Mouse (Mus musculus) layer of hippocampus, postnatal 25 days (tissue): ENCODE results near the gene Acp5. TPM values are rescaled to one million over a fixed set of nuclear protein-coding genes. Genes with fewer than 3 reads are reported as not detected.
A peak's percentile ranks its signal among the peaks of the same experiment; 100 is the strongest.
"Not testable (repeated sequence)": the region's sequence is repeated elsewhere in the genome, so short reads cannot be mapped to it uniquely, and the experiment has no call there.

ENCODE experiments used
- DNase-seq, 2 experiments: peaks; one replicate each; pipeline ENCODE4 v3.0.0; 2022; ENCODE audit warnings: mixed read lengths in 2 of 2, low spot score in 1 of 2; ENCODE audit errors: extremely low spot score in 1 of 2
- total RNA-seq, 2 experiments: library from RNA; stranded (reverse); gene quantifications; 2 replicates each; pipeline ENCODE4 v1.2.3; 2021

The Acp5 gene
- total RNA-seq: under 1 TPM; 0.54 to 0.91 TPM

- DNase-seq: no peak
Measured at GRCm38 (mm10) chr9:22135644-22136390, at the start of gene Acp5. Gene Acp5 (minus strand): TSS chr9:22135711.

GRCm38 (mm10) chr9:22172318-22172717 is 36.8 kb upstream of the Acp5 start:
- no peak for DNase-seq

GRCm38 (mm10) chr9:22169327-22169726 is 33.8 kb upstream of the Acp5 start:
- DNase-seq: no peak

DNA sequence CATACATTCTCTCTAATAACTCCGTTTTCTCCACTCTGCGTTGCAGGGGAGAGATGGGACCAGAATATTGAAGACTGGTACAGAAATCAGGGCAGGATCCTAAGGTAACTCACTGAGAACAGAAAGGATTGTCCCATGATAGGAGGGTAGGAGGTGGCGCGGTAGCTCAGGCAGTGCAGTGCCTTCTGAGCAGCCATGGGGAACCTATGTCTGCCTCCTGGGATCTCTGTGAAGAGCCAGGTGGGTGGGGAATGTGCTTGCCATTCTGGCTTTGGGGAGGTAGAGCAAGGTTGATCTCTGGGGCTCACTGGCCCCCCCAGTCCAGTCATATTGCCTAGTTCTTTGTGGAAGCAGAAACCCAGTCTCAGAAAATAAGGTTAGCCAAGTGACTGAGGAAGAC is 32.2 kb upstream of the Acp5 start:
- no peak for DNase-seq

DNA sequence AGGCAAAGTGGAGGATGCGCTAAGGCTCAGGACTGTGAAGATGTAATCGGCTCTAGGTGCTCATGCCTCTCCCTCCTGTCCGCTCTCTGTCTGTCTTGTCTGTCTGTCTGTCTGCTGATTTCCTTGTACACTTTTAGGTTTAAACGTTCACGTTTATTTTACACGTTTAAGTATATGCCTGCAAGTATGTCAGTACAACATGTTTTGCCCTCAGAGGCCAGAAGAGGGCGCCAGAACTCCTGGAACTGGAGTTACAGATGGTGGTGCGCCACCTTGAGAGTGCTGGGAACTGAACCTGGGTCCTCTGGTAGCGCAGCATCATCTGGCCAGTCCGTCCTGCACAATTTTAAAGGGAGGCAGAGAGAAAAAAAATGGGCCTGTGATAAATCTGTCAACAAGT is 31.2 kb upstream of the Acp5 start:
- DNase-seq: no peak

DNA sequence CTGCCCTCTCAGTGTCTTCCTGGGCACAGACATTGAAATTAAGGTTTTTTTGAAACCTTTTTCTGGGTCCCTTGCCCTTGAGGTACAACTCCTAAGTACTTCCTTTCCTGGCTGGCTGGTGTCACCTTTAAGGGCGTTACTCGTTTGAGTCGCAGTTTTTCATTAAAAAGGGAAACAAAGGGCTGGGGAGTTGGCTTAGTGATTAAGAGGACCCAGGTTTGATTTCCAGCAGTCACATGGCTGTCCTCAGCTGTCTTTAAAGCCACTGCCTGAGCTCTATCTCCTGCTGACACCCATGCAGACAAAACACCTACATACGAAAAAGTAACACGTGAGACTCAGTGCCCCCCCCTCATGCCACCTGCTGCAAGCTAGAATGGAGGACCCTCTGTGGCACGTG is 30.5 kb upstream of the Acp5 start:
- DNase-seq: no peak

GRCm38 (mm10) chr9:22164711-22165668 is 29.5 kb upstream of the Acp5 start:
- peak; percentile 37 to 46 for DNase-seq

DNA sequence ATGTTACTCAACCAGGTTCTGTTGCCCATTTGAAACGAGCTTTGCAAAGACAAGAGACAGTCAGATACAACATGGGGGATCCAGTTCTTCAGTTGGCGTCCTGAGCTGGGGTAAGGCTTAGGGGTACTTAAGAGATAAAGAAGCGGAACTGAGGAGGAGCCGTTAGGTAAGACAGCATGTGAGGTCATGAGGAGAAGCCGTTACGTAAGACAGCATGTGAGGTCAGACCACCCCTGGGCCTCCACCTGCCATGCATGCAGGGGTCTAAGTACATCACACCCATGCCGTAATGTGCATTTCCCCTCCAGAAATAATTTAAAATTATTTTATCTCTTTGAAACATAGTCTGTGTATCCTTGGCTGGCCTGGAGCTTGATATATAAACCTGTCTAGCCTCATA is 27.4 kb upstream of the Acp5 start:
- no peak for DNase-seq

GRCm38 (mm10) chr9:22162305-22162704 is 26.8 kb upstream of the Acp5 start:
- DNase-seq: no peak

DNA sequence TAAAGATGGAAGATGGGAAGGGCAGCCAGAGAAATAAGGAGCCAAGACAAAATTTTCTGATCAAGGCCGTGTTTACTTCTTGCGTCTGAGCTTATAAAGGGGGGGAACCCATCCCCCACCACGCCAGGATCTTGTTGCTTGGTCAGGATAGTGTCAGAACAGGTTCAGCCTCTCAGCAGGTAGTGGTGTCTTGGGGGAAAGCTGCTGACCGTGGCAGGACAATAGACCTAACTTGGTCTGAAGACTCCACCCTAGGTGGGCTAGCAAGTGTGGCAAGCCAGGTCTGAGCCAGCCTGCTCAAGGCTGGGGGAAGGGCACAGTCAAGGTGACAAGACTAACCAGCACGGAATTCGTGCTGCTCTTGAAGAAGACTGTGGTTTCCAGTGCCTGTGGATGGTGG is 25.8 kb upstream of the Acp5 start:
- DNase-seq: no peak

GRCm38 (mm10) chr9:22157516-22158265 is 22.2 kb upstream of the Acp5 start:
- DNase-seq: peak in 1 of 2 experiments; percentile 8

DNA sequence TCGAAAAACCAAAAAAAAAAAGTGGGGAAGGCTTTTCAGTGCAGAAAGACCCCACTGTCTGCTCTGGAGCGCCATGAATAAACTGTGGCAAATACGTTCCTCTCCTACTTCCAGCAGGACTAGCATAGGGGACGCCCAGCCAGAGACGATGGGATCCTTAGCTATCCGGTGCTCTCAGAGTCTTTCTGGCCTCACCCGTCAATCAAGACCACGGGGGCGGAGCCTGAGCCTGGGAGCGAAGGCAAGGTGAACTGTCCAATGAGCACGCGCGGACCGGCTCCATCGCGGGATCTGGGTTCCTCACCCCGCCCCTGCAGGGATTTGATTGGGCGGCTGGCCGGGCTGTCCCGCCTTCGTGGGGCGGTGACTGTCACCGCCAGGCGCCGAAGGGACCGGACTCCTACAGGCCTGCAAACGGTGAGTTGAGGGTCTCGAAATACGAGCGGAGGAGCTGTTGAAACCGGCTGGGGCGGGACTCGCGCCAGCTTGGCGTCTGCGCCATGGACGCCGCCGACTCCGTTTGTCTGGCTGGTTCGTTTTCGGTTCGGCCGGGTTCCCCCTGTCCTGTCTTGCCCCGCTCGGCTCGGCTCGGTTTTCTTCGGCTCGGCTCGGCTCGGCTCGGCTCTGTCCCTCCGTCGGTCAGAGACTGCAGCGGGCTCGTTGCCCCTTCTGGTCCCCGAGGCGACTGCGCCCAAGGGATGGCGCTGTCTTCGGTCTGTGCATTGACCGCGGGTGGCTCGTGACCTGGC is 21.2 kb upstream of the Acp5 start, which contains the start of gene Pigyl:
Pigyl (plus strand) TSS at position 350 of the 749 bp plus-strand sequence.
- peak; percentile 93 for DNase-seq

DNA sequence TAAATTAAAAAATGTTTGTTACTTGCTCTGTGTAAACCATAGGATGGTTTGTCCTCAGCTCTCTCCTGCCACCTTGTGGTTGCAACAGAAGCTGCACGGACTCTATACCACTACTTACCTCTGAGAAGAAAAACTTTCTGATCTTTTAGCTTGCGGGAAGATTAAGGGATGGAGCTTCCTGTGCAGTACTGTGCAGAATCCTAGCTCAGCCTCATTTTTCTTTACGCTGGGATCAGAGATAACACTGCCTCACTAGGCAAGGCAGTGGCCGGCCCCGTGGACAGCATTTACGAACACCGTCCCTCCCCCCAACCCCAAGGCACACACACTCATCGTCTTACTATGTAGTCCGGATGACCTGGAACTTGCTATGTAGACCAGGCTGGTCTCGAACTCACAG is 20.1 kb upstream of the Acp5 start:
- peak; percentile 33 to 67 for DNase-seq

GRCm38 (mm10) chr9:22153810-22154209 is 18.3 kb upstream of the Acp5 start:
- no peak for DNase-seq

DNA sequence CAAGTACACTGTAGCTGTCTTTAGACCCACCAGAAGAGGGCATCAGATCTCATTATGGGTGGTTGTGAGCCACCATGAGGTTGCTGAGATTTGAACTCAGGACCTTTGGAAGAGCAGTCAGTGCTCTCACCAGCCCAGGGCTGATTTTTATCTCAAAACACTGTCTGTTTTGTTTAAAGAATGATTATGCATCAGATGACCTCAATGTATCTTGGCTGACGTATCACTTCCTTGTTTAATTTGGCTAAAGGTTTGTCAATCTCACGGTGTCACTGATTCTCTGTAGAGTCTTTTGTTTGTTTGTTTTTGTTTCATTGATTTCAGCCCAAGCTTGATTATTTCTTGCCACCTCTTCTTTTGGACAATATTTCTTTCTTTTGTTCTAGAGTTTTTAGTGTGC is 15.4 kb upstream of the Acp5 start:
- no peak for DNase-seq

DNA sequence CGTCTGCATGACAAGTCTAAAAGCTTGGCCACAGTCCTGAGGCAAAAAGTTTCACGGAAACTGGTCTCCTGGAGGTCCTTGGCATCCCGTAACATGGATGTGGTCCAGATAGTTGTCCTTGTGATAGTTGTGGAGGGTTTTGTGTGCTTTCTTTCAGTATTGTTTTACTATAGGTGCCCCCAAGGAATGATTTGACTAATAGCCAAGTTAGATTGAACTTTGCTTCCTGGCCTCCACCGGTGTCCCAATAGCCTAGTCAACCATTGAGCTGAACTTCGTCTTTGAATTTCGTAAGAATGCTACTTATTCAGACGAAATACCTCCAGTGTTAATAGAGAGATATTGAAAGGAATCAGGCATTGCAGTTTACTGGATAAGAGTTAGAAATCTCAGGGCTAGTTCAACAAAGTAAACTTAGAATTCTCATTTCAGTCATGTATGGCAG is 14.8 kb upstream of the Acp5 start:
- DNase-seq: not testable (repeated sequence)

DNA sequence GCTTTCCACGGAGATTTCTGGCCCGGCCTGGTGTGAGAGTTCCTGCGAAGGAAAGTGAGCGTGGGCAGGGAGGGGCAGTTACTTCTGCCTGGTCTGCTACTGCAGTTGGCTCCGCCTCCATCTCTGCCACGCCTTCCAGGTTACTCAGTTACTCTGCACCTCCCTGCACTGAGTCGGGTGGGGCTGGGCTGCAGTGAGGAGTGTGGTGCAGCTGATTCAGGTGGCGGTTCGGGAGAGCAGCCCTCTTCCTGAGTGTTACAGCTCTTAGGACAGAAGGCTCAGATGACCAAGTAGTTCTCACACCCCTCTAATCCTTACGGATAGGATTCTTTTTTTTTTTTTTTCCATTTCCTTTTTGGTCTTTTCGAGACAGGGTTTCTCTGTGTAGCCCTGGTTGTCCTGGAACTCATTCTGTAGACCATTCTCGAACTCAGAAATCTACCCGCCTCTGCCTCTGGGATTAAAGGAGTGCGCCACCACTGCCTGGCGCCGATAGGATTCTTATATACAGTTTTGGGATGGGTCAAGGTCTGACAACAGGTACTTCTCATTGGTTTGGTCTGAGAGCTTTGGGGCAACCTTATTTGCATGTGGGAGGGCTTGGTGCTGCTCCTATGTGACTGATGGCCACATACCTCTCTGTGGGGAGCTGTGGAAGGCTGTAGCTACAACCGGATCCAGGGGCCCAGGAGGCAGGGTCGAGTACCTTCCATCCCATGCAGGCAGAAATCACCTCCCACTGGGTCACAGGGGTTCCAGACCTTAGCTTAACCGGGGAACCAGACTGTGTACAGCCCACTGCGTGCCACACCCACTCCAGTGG is 14.1 kb upstream of the Acp5 start:
- DNase-seq: no peak

DNA sequence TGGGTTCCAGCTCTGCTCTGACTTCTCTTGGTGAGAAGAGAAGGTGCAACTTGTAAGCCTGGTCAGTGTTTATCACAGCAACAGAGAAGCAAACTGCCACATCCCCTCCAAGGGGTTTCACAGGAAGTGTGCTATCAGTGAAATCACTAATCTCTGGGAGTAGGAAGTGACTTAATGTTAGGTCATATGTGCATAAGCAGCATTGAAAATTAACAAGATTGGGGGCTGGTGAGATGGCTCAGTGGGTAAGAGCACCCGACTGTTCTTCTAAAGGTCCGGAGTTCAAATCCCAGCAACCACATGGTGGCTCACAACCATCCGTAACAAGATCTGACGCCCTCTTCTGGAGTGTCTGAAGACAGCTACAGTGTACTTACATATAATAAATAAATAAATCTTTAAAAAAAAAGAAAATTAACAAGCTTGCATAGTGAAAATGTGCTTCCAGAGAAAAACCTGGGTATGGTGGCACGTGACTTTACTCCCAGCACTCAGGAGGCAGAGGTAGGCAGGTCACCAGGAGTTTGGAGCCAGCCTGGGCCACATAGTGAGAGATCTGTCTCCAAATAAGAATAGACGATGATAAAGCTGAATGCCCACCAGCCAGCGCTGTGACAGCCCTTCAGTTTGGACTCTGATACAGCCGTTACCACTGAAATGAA is 8.9 kb upstream of the Acp5 start:
- DNase-seq: no peak
